Mouse (Mus musculus): ENCODE measurements around the gene Carmil3.

Gene Carmil3

GRCm38 (mm10) chr14:55495509-55496240 lies 5.2 kb downstream of the Carmil3 start:
- DNase-seq (ENCODE audit: low read depth, low spot score): no peak

GRCm38 (mm10) chr14:55496761-55497448 lies 6.5 kb downstream of the Carmil3 start:
- DNase-seq (ENCODE audit: low read depth, low spot score): no peak

- DNase-seq (ENCODE audit: low read depth, low spot score): peak; percentile 82
Measured at GRCm38 (mm10) chr14:55497449-55497821, 7.0 kb downstream of the Carmil3 start.

- no peak for DNase-seq (ENCODE audit: low read depth, low spot score)
Measured at GRCm38 (mm10) chr14:55505612-55506011, 15.2 kb downstream of the Carmil3 start.

GRCm38 (mm10) chr14:55507801-55508200 lies 17.4 kb downstream of the Carmil3 start:
- DNase-seq (ENCODE audit: low read depth, low spot score): no peak

- no peak for DNase-seq (ENCODE audit: low read depth, low spot score)
Measured at GRCm38 (mm10) chr14:55509540-55509939, 19.1 kb downstream of the Carmil3 start.

DNA sequence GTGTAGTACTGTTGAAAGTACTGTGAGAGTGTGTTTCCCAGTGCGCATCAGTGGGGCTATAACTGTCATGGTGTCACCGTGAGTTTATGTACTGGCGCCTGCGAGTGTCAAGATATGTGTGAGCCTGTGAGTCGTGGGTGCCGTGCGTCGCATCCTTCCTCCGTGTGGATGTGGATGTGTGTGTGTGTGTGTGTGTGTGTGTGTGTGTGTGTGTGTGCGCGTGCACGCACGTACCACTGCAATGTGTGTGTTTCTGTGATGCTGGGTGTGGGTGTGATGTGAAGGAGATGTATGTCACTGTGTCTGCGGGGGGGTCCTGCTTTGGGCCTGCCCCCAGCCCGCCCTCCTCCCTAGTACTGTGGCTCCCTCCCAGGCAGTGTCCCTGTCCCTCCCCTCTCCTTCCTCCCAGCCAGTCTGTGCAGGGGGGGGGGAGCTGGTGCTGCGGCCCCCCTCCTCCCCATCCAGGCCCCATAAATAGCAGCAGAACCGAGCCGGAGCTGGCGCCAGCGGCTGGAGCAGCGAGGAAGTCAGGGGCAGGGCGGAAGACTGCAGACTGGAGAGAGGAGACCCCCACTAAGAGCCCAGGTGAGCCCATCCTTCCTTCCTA lies 19.8 kb downstream of the Carmil3 start, which contains the start of gene Cpne6:
Gene Cpne6, plus strand, starts transcription at position 321 of the 607 bp plus-strand sequence.
- no peak for DNase-seq (ENCODE audit: low read depth, low spot score)

DNA sequence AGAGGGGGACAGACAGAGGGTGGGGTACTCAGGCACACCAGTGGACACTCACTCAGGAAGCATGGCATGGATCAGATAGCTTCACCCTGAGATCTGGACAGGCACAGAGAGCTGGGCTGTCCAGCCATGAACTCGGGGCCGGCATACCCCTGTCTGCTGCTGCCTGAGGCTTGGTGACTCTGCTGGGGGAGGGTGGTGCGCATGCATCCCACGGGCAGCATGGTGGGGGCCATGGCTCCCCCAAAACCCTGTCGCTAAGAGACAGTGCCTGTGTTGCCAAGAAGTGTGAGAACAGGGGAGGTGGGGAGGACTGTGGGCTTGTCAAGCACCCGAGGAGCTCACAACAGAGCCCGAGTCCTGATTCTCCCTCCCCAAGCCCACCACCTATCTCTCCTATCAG lies 20.6 kb downstream of the Carmil3 start:
- DNase-seq (ENCODE audit: low read depth, low spot score): no peak

DNA sequence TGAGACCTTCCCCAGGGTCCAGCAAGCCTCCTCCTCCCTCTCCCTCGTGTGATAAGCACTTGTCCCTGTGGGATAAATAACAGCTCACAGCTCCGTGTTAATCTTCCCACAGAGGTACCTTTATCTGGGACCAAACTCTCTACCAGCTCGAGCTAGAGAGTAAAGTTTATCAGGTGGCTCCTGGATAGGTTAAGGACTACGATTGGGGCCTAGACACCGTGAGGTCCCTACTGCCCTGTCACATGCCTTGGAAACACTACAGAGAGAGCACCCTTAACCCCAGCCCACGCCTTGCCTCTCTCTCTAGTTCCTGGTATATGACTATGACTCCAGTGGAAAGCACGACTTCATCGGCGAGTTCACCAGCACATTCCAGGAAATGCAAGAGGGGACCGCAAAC lies 23.5 kb downstream of the Carmil3 start:
- no peak for DNase-seq (ENCODE audit: low read depth, low spot score)

DNA sequence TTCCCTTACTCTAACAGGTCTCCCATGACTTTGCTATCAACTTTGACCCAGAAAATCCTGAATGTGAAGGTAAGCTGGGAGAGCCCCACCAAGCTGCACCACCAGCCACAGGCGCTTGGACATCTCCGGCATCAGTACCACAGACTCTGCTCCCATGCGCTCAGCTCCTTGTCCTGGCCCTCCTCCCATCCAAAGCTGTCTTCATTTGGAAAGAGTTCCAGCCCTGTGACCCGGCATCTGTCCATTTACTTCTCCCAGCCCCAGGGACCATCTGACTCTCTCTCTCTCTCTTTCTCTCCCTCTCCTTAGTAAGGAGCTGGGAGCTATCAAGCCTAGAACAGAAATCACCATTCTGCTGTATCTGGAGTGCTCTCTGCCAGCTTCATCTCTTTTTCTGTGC lies 25.4 kb downstream of the Carmil3 start:
- no peak for DNase-seq (ENCODE audit: low read depth, low spot score)

DNA sequence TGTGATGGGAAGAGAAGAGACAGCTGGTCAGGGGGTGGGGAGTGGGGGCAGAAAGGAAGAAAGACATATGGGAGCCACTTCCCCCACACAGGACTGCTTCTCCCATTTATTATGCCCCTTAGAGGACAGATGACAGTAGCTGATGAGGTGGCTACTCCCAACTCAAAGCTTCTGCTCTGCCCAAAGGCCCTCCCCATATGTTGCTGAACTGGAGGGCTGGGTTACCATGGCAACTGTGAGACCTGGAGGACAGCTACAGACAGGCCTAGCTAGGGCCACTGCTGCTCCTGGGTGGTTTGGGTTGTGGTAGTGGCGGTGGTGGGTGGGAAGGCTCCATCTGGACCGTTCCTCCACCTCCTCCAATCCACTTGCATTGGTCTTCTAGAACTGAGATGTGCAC lies 28.4 kb downstream of the Carmil3 start:
- no peak for DNase-seq (ENCODE audit: low read depth, low spot score)

GRCm38 (mm10) chr14:55519604-55520003 lies 29.2 kb downstream of the Carmil3 start:
- DNase-seq (ENCODE audit: low read depth, low spot score): no peak

DNA sequence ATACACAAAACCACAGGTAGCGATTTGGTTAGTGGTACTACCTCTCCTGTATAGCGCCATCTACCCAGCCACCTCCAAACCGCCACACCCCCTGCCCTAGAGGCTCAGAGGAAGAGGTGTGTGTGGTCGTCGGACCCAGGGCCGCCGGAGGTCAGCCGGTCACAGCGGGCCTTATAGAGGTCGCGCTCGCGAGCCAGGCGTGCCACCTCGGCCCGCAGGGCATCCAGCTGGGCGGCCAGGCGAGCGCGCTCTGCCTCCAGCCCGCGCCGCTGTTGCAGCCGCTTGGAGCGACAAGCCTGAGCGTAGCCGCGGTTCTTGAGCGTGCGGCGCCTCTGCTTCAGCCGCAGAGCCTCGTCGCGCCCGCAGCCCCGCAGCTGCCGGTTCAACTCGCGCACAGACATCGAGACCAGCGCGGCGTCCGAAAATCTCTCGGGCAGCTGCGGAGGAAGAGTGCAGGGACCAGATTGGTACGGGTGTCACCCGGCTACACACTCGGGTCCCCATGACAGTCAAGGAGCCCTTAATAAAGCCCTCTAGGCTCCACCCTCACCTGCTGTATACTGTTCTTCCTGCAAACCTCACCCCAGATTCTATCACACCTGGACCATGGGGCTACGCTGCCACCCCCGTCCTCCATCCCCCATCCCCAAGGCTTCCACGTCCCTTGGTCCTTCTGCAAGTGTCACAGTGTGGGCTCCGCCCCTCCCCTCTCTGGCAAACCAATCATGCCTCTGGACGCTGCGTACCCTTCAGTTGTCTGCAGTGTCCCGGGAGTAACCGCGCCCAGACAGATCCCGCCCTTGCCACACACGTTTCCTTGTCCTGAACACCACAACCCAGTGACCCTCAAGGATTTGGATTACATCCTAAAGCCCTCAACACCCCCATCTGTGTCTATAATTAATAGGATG lies 30.3 kb downstream of the Carmil3 start:
- DNase-seq (ENCODE audit: low read depth, low spot score): no peak

- no peak for DNase-seq (ENCODE audit: low read depth, low spot score)
Measured at GRCm38 (mm10) chr14:55524062-55524461, 33.6 kb downstream of the Carmil3 start.

- no peak for DNase-seq (ENCODE audit: low read depth, low spot score)
Measured at GRCm38 (mm10) chr14:55524785-55525184, 34.3 kb downstream of the Carmil3 start, which contains the start of gene Nrl. Gene Nrl (minus strand): TSS chr14:55524981.

DNA sequence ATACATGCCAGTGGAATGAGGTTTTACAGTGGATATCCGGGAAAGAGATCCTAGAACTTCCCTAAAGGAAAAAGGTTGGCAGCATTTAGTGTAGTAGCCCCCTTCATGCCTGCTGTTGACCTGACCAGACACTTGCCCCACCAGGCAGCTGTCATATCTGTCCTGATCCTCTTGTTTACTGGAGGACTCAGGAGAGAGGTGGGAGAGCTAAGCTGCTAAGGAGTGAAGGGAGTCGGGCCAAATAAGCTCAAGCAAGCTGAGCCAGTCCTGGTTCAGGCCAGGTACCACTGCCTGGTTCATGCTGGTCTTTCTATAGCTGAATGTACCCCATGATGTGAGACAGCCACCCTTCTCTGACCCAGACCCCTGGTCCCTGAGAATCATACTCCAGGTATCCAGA lies 36.2 kb downstream of the Carmil3 start:
- DNase-seq (ENCODE audit: low read depth, low spot score): no peak

GRCm38 (mm10) chr14:55527940-55528339 lies 37.5 kb downstream of the Carmil3 start:
- DNase-seq (ENCODE audit: low read depth, low spot score): no peak

DNA sequence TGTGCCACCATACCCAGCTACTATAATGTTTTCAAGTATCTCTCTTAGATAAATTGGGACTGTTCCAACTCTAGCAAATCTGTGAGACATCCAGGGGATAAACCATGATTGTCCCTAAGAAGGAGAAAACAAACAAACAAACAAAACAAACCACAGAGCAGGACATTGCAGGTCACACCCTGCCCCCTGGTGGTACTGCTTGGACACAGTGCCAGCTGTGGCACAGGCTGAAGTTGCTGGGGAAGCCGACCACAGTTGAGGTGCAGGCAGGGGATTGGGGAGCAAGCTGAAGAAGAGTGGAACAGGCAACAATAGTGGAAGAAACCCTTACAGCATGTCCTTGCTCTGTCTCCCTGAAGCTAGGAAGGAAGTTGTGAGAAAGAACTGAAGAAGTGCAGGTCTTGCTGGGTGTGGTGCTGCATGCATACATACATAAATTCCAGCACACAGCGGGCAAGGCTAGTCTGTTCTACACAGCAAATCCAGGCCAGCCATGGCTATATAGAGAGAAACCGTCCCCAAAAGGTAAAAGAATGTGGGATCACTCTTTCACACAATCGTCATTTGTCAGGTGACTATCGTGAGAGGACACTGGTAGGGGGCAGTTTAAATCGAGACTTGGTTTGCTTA lies 45.8 kb downstream of the Carmil3 start:
- DNase-seq (ENCODE audit: low read depth, low spot score): no peak

GRCm38 (mm10) chr14:55540067-55540786 lies 49.8 kb downstream of the Carmil3 start, which contains the start of gene Pck2:
Gene Pck2 (plus strand): TSS chr14:55540266.
- peak; percentile 67 for DNase-seq (ENCODE audit: low read depth, low spot score)

GRCm38 (mm10) chr14:55540787-55541321 lies 50.4 kb downstream of the Carmil3 start:
- no peak for DNase-seq (ENCODE audit: low read depth, low spot score)

Data from WW6 (cell line).